Mouse (Mus musculus) lung, adult 2 months (tissue): Measurements from ENCODE around the gene Prss42.

ENCODE experiments used
- CTCF ChIP-seq: fragments of 200-500 bp; IDR thresholded peaks from 2 replicates; pipeline ENCODE4 v1.5.1; 2011; ENCODE audit warnings: mild to moderate bottlenecking, low read length, control low read depth; ENCODE audit not compliant: insufficient read depth
- POLR2A ChIP-seq: fragments of 200-500 bp; IDR thresholded peaks from 2 replicates; pipeline ENCODE4 v1.6.1; 2011; ENCODE audit warnings: low read depth, mild to moderate bottlenecking, control low read depth, low read length, borderline replicate concordance; ENCODE audit errors: extremely low read depth

DNA sequence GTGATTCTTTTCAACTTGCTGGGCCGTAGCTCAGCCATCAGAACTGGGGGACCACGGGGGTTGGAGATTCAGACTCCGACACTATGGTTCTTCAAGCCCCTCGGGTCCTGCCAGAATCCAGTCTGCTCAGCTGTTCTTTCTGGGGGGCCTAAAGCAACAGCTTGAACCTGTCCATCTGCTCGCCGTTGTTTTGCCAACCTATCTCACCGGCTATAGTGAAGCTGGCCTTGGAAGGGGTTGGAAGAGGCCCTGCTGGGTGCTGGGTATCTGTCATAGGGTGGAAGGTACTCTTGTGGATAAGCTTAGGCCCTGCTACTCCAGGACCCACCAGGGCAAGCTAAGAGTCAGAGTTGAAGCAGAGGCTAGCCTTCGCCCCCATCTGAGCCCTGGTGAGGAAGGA, 37.1 kb upstream of the Prss42 start:
- no peak for TF ChIP-seq CTCF
- no peak for TF ChIP-seq POLR2A
